Mouse (Mus musculus) mature B cell (primary cell): Measurements from ENCODE around the gene Svep1.

Source experiments
- in situ Hi-C: fragments of 300-500 bp; cut with MboI; formaldehyde crosslinking; loops from 2 replicates; pipeline ENCODE4 v1.14.3; 2019

The Svep1 gene

GRCm38 (mm10) chr4:58206115-58206945, at the start of gene Svep1:
Gene Svep1 (minus strand): TSS chr4:58206859.
- in situ Hi-C loops, result no loop called here

GRCm38 (mm10) chr4:58253410-58253809, 46.8 kb upstream of the Svep1 start:
- in situ Hi-C loops, result no loop called here

- in situ Hi-C loops, result no loop called here
Observed at GRCm38 (mm10) chr4:58252381-58252780, 45.7 kb upstream of the Svep1 start.

- in situ Hi-C loops, result no loop called here
Observed at GRCm38 (mm10) chr4:58245544-58245943, 38.9 kb upstream of the Svep1 start.

- in situ Hi-C loops, result no loop called here
Observed at GRCm38 (mm10) chr4:58240416-58240815, 33.8 kb upstream of the Svep1 start.

GRCm38 (mm10) chr4:58235828-58236227, 29.2 kb upstream of the Svep1 start:
- in situ Hi-C loops, result no loop called here

- in situ Hi-C loops, result no loop called here
Observed at GRCm38 (mm10) chr4:58223499-58223898, 16.8 kb upstream of the Svep1 start.

- in situ Hi-C loops, result no loop called here
Observed at GRCm38 (mm10) chr4:58211374-58211773, 4.7 kb upstream of the Svep1 start.

- in situ Hi-C loops, result no loop called here
Observed at GRCm38 (mm10) chr4:58210557-58211090, 4.0 kb upstream of the Svep1 start.

- in situ Hi-C loops, result no loop called here
Observed at GRCm38 (mm10) chr4:58205750-58206114, 927 bp downstream of the Svep1 start.

- in situ Hi-C loops, result no loop called here
Observed at GRCm38 (mm10) chr4:58201703-58202102, 5.0 kb downstream of the Svep1 start.

GRCm38 (mm10) chr4:58200826-58201225, 5.8 kb downstream of the Svep1 start:
- in situ Hi-C loops, result no loop called here

- in situ Hi-C loops, result no loop called here
Observed at GRCm38 (mm10) chr4:58197230-58197629, 9.4 kb downstream of the Svep1 start.

- in situ Hi-C loops, result no loop called here
Observed at GRCm38 (mm10) chr4:58196795-58197194, 9.9 kb downstream of the Svep1 start.

- in situ Hi-C loops, result no loop called here
Observed at GRCm38 (mm10) chr4:58195936-58196335, 10.7 kb downstream of the Svep1 start.

- in situ Hi-C loops, result no loop called here
Observed at GRCm38 (mm10) chr4:58189281-58189680, 17.4 kb downstream of the Svep1 start.

- in situ Hi-C loops, result no loop called here
Observed at GRCm38 (mm10) chr4:58185401-58185800, 21.3 kb downstream of the Svep1 start.

GRCm38 (mm10) chr4:58184681-58185341, 21.8 kb downstream of the Svep1 start:
- in situ Hi-C loops, result no loop called here

- in situ Hi-C loops, result no loop called here
Observed at GRCm38 (mm10) chr4:58183897-58184296, 22.8 kb downstream of the Svep1 start.

GRCm38 (mm10) chr4:58178489-58178888, 28.2 kb downstream of the Svep1 start:
- in situ Hi-C loops, result no loop called here

- in situ Hi-C loops, result no loop called here
Observed at GRCm38 (mm10) chr4:58177256-58177655, 29.4 kb downstream of the Svep1 start.

GRCm38 (mm10) chr4:58174435-58174987, 32.1 kb downstream of the Svep1 start:
- in situ Hi-C loops, result no loop called here

GRCm38 (mm10) chr4:58173401-58173800, 33.3 kb downstream of the Svep1 start:
- in situ Hi-C loops, result no loop called here
